Mouse (Mus musculus) C2C12 (cell line): Measurements from ENCODE around the gene Gm26727. TPM values are rescaled to one million over a fixed set of nuclear protein-coding genes. Genes with fewer than 3 reads are reported as not detected.
"Not testable (repeated sequence)": the region's sequence is repeated elsewhere in the genome, so short reads cannot be mapped to it uniquely, and the experiment has no call there.

ENCODE experiments used
- H3K27me3 ChIP-seq: one replicate; pipeline ENCODE4 v1.6.1; 2011; ENCODE audit not compliant: control insufficient read depth, insufficient read depth, insufficient read length
- H3K36me3 ChIP-seq: one replicate; pipeline ENCODE4 v1.6.1; 2011; ENCODE audit not compliant: control insufficient read depth, insufficient read depth
- H3K4me3 ChIP-seq: one replicate; pipeline ENCODE4 v1.5.1; 2011; ENCODE audit warnings: mild to moderate bottlenecking, control low read depth; ENCODE audit not compliant: poor library complexity, insufficient read depth, severe bottlenecking
- H3K79me2 ChIP-seq: one replicate; pipeline ENCODE4 v1.6.1; 2011; ENCODE audit not compliant: control insufficient read depth, insufficient read depth
- H3K79me3 ChIP-seq: one replicate; pipeline ENCODE4 v1.6.1; 2011; ENCODE audit warnings: low read depth, control low read depth
- H3ac ChIP-seq: one replicate; pipeline ENCODE3; 2011; ENCODE audit warnings: low read depth; ENCODE audit not compliant: control insufficient read depth, insufficient read length
- CEBPB ChIP-seq: IDR thresholded peaks from one replicate; pipeline ENCODE4 v1.6.1; 2011; ENCODE audit warnings: low read depth, mild to moderate bottlenecking, control low read depth, moderate library complexity
- CTCF ChIP-seq: IDR thresholded peaks from one replicate; pipeline ENCODE4 v1.5.1; 2011; ENCODE audit not compliant: control insufficient read depth, insufficient read depth, insufficient read length
- FOSL1 ChIP-seq: IDR thresholded peaks from one replicate; pipeline ENCODE4 v1.8.0; 2011; ENCODE audit warnings: mild to moderate bottlenecking, low read length; ENCODE audit not compliant: poor library complexity, insufficient read depth, severe bottlenecking
- MAX ChIP-seq: IDR thresholded peaks from one replicate; pipeline ENCODE4 v1.6.1; 2011; ENCODE audit warnings: mild to moderate bottlenecking, control low read depth
- MYOD1 ChIP-seq: IDR thresholded peaks from one replicate; pipeline ENCODE4 v1.6.1; 2011; ENCODE audit warnings: low read depth; ENCODE audit not compliant: control insufficient read depth, insufficient read length
- MYOG ChIP-seq: IDR thresholded peaks from one replicate; pipeline ENCODE4 v1.6.1; 2011; ENCODE audit not compliant: control insufficient read depth, insufficient read length; ENCODE audit errors: extremely low read depth
- USF1 ChIP-seq: IDR thresholded peaks from one replicate; pipeline ENCODE4 v1.6.1; 2011; ENCODE audit warnings: low read depth, mild to moderate bottlenecking, control low read depth, moderate library complexity
- polyA plus RNA-seq: library from polyadenylated mRNA; unstranded; fragments of >200 nt; fragmentation: generic; extraction: Trizol; gene quantifications from one replicate; pipeline ENCODE4 v1.2.1, GENCODE M21; 2012; ENCODE audit warnings: missing spikeins

Gene Gm26727
- polyA plus RNA-seq, 1 experiment = not detected

DNA sequence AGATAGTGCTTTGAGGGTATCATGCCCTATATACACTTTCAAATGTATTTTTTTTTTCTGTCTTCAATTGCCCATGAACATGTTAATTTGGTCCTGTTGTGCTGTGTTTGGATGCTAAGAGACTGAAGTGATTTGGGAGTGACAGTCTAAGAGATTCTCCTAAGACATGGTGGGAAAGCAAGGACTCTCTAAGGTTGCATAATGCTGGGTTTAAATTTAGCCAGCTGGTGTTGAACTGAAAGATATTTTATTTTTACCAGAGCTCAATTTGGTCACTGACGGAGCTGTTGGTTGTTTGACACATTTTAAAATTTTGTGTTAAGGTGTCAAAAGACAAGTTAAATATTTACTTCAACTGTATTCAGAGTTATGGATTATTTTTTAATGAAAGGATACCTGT, 13.8 kb upstream of the Gm26727 start:
- Histone ChIP-seq H3K79me2 (no peaks in the 10 kb centered on the region), H3K36me3 (no peaks in the 10 kb centered on the region), H3K27me3 (no peaks in the 10 kb centered on the region), H3K4me3 (no peak overlapping the region), H3K79me3 (no peaks in the 10 kb centered on the region), H3ac (no peak overlapping the region)
- no peak for TF ChIP-seq USF1
- no peak for TF ChIP-seq MYOG
- TF ChIP-seq FOSL1 = no peak
- no peak for TF ChIP-seq MAX
- no peak for TF ChIP-seq CTCF
- no peak for TF ChIP-seq MYOD1
- TF ChIP-seq CEBPB = no peak

DNA sequence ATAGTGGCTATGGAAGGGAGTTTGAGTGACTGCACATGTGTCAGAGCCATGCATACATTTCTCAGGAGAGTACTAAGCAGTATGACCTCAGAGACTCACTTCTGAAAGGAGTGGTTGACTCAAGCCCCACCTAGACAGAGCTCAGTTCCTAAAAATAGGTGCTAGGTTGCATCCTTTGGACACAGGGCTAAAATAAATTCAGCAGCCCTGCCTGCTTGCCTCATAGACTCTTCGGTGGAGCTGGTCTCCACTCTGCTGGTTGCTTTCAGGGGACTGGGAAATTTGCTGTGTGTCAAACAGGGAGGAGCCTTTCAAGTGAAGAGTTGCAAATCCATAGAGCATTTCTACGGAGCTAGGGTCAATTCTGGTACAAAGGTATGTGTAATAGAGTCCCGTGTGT, 12.8 kb upstream of the Gm26727 start, which contains the start of gene Xirp2:
Xirp2 (plus strand) TSS at position 223 of the 400 bp plus-strand sequence.
- no peaks in the 10 kb centered on the region for H3K79me3 ChIP-seq
- TF ChIP-seq MYOG = no peak
- no peak for TF ChIP-seq USF1
- TF ChIP-seq FOSL1 = no peak
- TF ChIP-seq CTCF = no peak
- TF ChIP-seq MYOD1 = no peak
- TF ChIP-seq MAX = no peak
- no peak for TF ChIP-seq CEBPB
- H3K4me3 ChIP-seq = no peak within 1 kb of the TSS
- no peaks in the 10 kb centered on the region for H3K27me3 ChIP-seq
- H3K79me2 ChIP-seq = no peaks in the 10 kb centered on the region
- H3K36me3 ChIP-seq = no peaks in the 10 kb centered on the region
- no peak within 1 kb of the TSS for H3ac ChIP-seq

DNA sequence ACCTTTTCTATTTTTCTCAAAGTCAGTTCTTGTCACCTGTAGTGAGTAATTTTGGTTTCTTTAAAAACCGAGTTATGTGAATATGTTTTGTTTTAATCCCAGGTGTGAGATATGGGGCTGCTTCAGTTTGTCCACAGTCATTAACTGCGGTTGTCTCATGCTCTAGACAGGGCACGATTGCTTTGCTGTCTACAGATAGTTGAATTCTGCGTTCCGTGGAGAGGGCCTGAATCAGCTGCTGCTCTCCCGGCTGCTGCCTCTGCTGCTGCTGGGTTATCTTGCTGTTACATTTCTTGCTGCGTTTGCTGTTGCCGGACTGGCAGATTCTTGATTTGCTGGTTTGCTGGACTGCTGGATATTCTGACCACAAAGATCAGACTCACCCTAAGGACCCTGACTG, 5.3 kb upstream of the Gm26727 start:
- no peaks in the 10 kb centered on the region for H3K27me3 ChIP-seq
- H3K79me2 ChIP-seq = no peaks in the 10 kb centered on the region
- no peak overlapping the region for H3ac ChIP-seq
- no peaks in the 10 kb centered on the region for H3K79me3 ChIP-seq
- TF ChIP-seq MAX (no peak), CTCF (no peak), MYOD1 (no peak), USF1 (no peak), MYOG (no peak), CEBPB (no peak), FOSL1 (no peak)
- H3K36me3 ChIP-seq = no peaks in the 10 kb centered on the region
- no peak overlapping the region for H3K4me3 ChIP-seq

DNA sequence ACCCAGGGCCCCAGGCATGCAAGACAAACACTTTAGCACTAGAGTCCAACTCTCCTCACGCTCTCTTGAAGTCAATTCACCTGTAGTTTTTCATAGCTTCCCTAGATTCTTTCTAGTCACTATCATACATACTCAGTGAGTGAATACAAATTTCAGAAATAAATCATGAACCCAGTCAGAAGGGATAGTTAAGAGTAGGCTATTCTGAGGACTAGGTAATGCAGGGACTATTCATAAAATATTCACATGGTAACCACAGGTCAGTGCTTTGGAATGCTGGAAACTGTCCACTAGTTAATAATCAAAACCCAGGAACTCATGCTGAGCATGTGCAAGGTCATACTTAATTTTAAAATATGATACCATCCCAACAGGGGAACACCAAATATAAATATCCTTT, 10.2 kb downstream of the Gm26727 start:
- H3K27me3 ChIP-seq = no peaks in the 10 kb centered on the region
- H3ac ChIP-seq = no peak overlapping the region
- no peaks in the 10 kb centered on the region for H3K36me3 ChIP-seq
- H3K79me3 ChIP-seq = no peaks in the 10 kb centered on the region
- no peak overlapping the region for H3K4me3 ChIP-seq
- no peaks in the 10 kb centered on the region for H3K79me2 ChIP-seq
- TF ChIP-seq MYOG (no peak), MAX (no peak), USF1 (no peak), FOSL1 (no peak), CTCF (no peak), CEBPB (no peak), MYOD1 (no peak)

DNA sequence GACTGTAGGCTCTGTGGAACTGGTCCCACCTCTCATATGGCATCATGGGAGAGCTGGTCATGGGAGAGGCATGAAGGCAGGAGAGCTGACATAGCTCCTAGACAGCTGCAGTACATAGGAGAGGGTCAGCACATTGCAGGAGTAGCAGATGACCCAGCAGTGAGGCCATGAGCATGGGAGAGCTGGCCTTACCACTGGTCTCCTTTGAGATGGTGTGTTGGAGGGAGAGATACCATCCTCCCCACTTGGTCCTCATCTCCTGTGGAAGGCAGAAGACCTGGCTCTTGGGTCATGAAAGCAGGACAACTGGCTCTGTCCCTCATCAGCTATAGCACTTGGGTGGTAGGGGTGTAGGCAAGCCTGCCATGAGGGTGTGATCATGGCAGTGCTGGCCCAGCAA, 12.1 kb downstream of the Gm26727 start:
- H3K79me3 ChIP-seq = no peaks in the 10 kb centered on the region
- H3K27me3 ChIP-seq = no peaks in the 10 kb centered on the region
- no peaks in the 10 kb centered on the region for H3K36me3 ChIP-seq
- no peaks in the 10 kb centered on the region for H3K79me2 ChIP-seq
- H3ac ChIP-seq = no peak overlapping the region
- TF ChIP-seq FOSL1 = no peak
- no peak for TF ChIP-seq CEBPB
- TF ChIP-seq MAX = no peak
- TF ChIP-seq CTCF = no peak
- TF ChIP-seq MYOG = no peak
- TF ChIP-seq MYOD1 = no peak
- TF ChIP-seq USF1 = no peak
- no peak overlapping the region for H3K4me3 ChIP-seq

DNA sequence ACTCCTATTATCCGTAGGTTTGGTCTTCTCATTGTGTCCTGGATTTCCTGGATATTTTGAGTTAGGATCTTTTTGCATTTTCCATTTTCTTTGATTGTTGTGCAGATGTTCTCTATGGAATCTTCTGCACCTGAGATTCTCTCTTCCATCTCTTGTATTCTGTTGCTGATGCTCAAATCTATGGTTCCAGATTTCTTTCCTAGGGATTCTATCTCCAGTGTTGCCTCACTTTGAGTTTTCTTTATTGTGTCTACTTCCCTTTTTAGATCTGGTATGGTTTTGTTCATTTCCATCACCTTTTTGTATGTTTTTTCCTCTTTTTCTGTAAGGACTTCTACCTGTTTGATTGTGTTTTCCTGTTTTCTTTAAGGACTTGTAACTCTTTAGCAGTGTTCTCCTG, 19.6 kb downstream of the Gm26727 start, which contains the start of gene Gm21830:
Gm21830 (plus strand) TSS at position 301 of the 400 bp plus-strand sequence.
- not testable (repeated sequence) for H3K79me3 ChIP-seq, H3K36me3 ChIP-seq, H3K27me3 ChIP-seq, H3K4me3 ChIP-seq, H3ac ChIP-seq, H3K79me2 ChIP-seq

Other genes starting within 250 kb of the Gm26727 start
- gene Gm21830, start 19.5 kb downstream of the Gm26727 start, polyA plus RNA-seq = not detected
- gene Xirp2, start 12.8 kb upstream of the Gm26727 start, polyA plus RNA-seq = not detected
- 1.4 TPM for gene B3galt1, start 132.7 kb upstream of the Gm26727 start, polyA plus RNA-seq